Mouse (Mus musculus) heart, postnatal 0 days (tissue): ENCODE results near the gene Sh3rf1. TPM values are rescaled to one million over a fixed set of nuclear protein-coding genes. Genes with fewer than 3 reads are reported as not detected.

ENCODE experiments used
- ATAC-seq: fragments of 200-750 bp; cut with Nextera tagmentation; 2 replicates; pipeline ENCODE4 v1.8.0; 2017; ENCODE audit warnings: low read depth, moderate number of reproducible peaks, moderate library complexity; ENCODE audit not compliant: insufficient read depth
- DNase-seq: peaks from one replicate; pipeline ENCODE4 v3.0.0-alpha.2; 2016; ENCODE audit warnings: low spot score
- H3K27ac ChIP-seq: fragments of 300-500 bp; sonication (generic); 2 replicates; pipeline ENCODE4 v1.5.1; 2014; ENCODE audit warnings: low read depth, mild to moderate bottlenecking
- H3K27me3 ChIP-seq: fragments of 300-500 bp; sonication (generic); 2 replicates; pipeline ENCODE4 v1.6.1; 2014; ENCODE audit warnings: low read length, mixed read lengths; ENCODE audit not compliant: control insufficient read depth, insufficient read depth
- H3K36me3 ChIP-seq: fragments of 300-500 bp; sonication (generic); replicated peaks from 2 replicates; pipeline ENCODE4 v1.6.1; 2014; ENCODE audit warnings: low read length, mixed read lengths; ENCODE audit not compliant: control insufficient read depth, insufficient read depth
- H3K4me1 ChIP-seq: fragments of 300-500 bp; sonication (generic); 2 replicates; pipeline ENCODE4 v1.6.1; 2014; ENCODE audit warnings: antibody characterized with exemption; ENCODE audit not compliant: control insufficient read depth, insufficient read depth
- H3K4me2 ChIP-seq: fragments of 300-500 bp; sonication (generic); 2 replicates; pipeline ENCODE4 v1.6.1; 2014; ENCODE audit warnings: low read depth, mild to moderate bottlenecking, low read length, moderate library complexity
- H3K4me3 ChIP-seq: fragments of 300-500 bp; sonication (generic); 2 replicates; pipeline ENCODE4 v1.5.1; 2014; ENCODE audit warnings: low read depth, low read length
- H3K9ac ChIP-seq: fragments of 300-500 bp; sonication (generic); replicated peaks from 2 replicates; pipeline ENCODE4 v1.6.1; 2014; ENCODE audit warnings: low read depth, low read length, mixed read lengths
- H3K9me3 ChIP-seq: fragments of 300-500 bp; sonication (generic); replicated peaks from 2 replicates; pipeline ENCODE4 v1.6.1; 2016; ENCODE audit warnings: low read length; ENCODE audit not compliant: control insufficient read depth
- CTCF ChIP-seq: IDR thresholded peaks from 2 replicates; pipeline ENCODE4 v1.5.1; 2016; ENCODE audit warnings: antibody characterized with exemption, control low read depth, low read depth
- EP300 ChIP-seq: IDR thresholded peaks from 2 replicates; pipeline ENCODE4 v1.6.1; 2016; ENCODE audit warnings: antibody characterized with exemption, low read depth
- WGBS: fragments of 180-500 bp; shearing (Covaris S2); extraction: QIAGEN DNeasy Blood & Tissue Kit; methylation state at CpG from one replicate; pipeline ENCODE4 v1.1.7; 2014; 5-methylcytosine and 5-hydroxymethylcytosine counted together
- polyA plus RNA-seq: library from polyadenylated mRNA; unstranded; fragments of >200 nt; fragmentation: Nextera tagmentation; extraction: Ambion mirVana; gene quantifications from 2 replicates; pipeline ENCODE4 v1.2.1, GENCODE M21; 2015
- total RNA-seq: library from RNA; depleted of rRNA; stranded (reverse); fragments of >200 nt; gene quantifications from 2 replicates; pipeline ENCODE4 v1.2.3, GENCODE M21; 2014; ENCODE audit warnings: low replicate concordance

The Sh3rf1 gene
- total and polyA plus RNA-seq, 2 experiments from 2014 or later = 2.4 to 8.9 TPM

- Histone ChIP-seq H3K9ac (no peak overlapping the region), H3K4me3 (no peak overlapping the region), H3K9me3 (no peaks in the 10 kb centered on the region), H3K27me3 (no peaks in the 10 kb centered on the region), H3K27ac (no peak overlapping the region), H3K4me1 (no peaks in the 10 kb centered on the region), H3K36me3 (no peaks in the 10 kb centered on the region), H3K4me2 (no peak overlapping the region)
- no peak for DNase-seq
- TF ChIP-seq CTCF (no peak), EP300 (no peak)
- whole genome bisulfite sequencing = 52% methylated on average over 8 of the region's 8 CpGs
- no peak for ATAC-seq
Measured at GRCm38 (mm10) chr8:61322462-61322861, 98.8 kb downstream of the Sh3rf1 start.

- H3K4me3 ChIP-seq = no peak overlapping the region
- no peaks in the 10 kb centered on the region for H3K9me3 ChIP-seq
- TF ChIP-seq EP300 = no peak
- no peak for TF ChIP-seq CTCF
- 82% methylated on average over 10 of the region's 10 CpGs for WGBS
- DNase-seq (no peak), ATAC-seq (no peak)
- H3K36me3 ChIP-seq = no peaks in the 10 kb centered on the region
- H3K9ac ChIP-seq = no peak overlapping the region
- H3K4me1 ChIP-seq = no peaks in the 10 kb centered on the region
- no peak overlapping the region for H3K27ac ChIP-seq
- no peaks in the 10 kb centered on the region for H3K27me3 ChIP-seq
- H3K4me2 ChIP-seq = no peak overlapping the region
Measured at GRCm38 (mm10) chr8:61324363-61324914, 100.8 kb downstream of the Sh3rf1 start.

GRCm38 (mm10) chr8:61325014-61325715, 101.5 kb downstream of the Sh3rf1 start:
- WGBS = 92% methylated on average over 16 of the region's 16 CpGs
- no peaks in the 10 kb centered on the region for H3K4me1 ChIP-seq
- no peaks in the 10 kb centered on the region for H3K27me3 ChIP-seq
- DNase-seq = no peak
- no peak overlapping the region for H3K4me3 ChIP-seq
- no peak overlapping the region for H3K9ac ChIP-seq
- H3K4me2 ChIP-seq = no peak overlapping the region
- no peak for ATAC-seq
- H3K9me3 ChIP-seq = no peaks in the 10 kb centered on the region
- no peak overlapping the region for H3K27ac ChIP-seq
- TF ChIP-seq EP300 (no peak), CTCF (no peak)
- no peaks in the 10 kb centered on the region for H3K36me3 ChIP-seq

GRCm38 (mm10) chr8:61326281-61326680, 102.6 kb downstream of the Sh3rf1 start:
- Histone ChIP-seq H3K27me3 (no peaks in the 10 kb centered on the region), H3K4me2 (no peak overlapping the region), H3K4me3 (no peak overlapping the region), H3K36me3 (no peaks in the 10 kb centered on the region), H3K4me1 (no peaks in the 10 kb centered on the region), H3K9me3 (no peaks in the 10 kb centered on the region), H3K9ac (no peak overlapping the region), H3K27ac (no peak overlapping the region)
- TF ChIP-seq CTCF = no peak
- no peak for TF ChIP-seq EP300
- DNase-seq (no peak), ATAC-seq (no peak)
- WGBS = 90% methylated on average over 8 of the region's 8 CpGs

GRCm38 (mm10) chr8:61327333-61327732, 103.7 kb downstream of the Sh3rf1 start:
- Histone ChIP-seq H3K27ac (no peak overlapping the region), H3K4me1 (no peaks in the 10 kb centered on the region), H3K4me3 (no peak overlapping the region), H3K27me3 (no peaks in the 10 kb centered on the region), H3K4me2 (no peak overlapping the region), H3K9me3 (no peaks in the 10 kb centered on the region), H3K36me3 (no peaks in the 10 kb centered on the region), H3K9ac (no peak overlapping the region)
- ATAC-seq (no peak), DNase-seq (no peak)
- WGBS = 79% methylated on average over 5 of the region's 5 CpGs
- no peak for TF ChIP-seq CTCF
- TF ChIP-seq EP300 = no peak

GRCm38 (mm10) chr8:61339629-61340028, 116.0 kb downstream of the Sh3rf1 start:
- Histone ChIP-seq H3K4me1 (no peaks in the 10 kb centered on the region), H3K36me3 (no peaks in the 10 kb centered on the region), H3K27me3 (no peaks in the 10 kb centered on the region), H3K9me3 (no peaks in the 10 kb centered on the region), H3K4me3 (no peak overlapping the region), H3K9ac (no peak overlapping the region), H3K27ac (no peak overlapping the region), H3K4me2 (no peak overlapping the region)
- no peak for ATAC-seq
- TF ChIP-seq EP300 = no peak
- TF ChIP-seq CTCF = no peak
- 80% methylated on average over 6 of the region's 6 CpGs for WGBS
- no peak for DNase-seq
